Mouse (Mus musculus) kidney, adult 2 months (tissue): ENCODE measurements around the gene Wwox.

Experiments
- CTCF ChIP-seq: fragments of 200-500 bp; conservative IDR thresholded peaks from 2 replicates; pipeline ENCODE4 v1.5.1; 2011; ENCODE audit warnings: low read depth, mild to moderate bottlenecking, control low read depth, low read length, moderate library complexity, mixed read lengths; ENCODE audit not compliant: insufficient read depth, insufficient read length
- POLR2A ChIP-seq: fragments of 200-500 bp; IDR thresholded peaks from one replicate; pipeline ENCODE4 v1.6.1; 2011; ENCODE audit warnings: low read depth, low read length, control low read depth

DNA sequence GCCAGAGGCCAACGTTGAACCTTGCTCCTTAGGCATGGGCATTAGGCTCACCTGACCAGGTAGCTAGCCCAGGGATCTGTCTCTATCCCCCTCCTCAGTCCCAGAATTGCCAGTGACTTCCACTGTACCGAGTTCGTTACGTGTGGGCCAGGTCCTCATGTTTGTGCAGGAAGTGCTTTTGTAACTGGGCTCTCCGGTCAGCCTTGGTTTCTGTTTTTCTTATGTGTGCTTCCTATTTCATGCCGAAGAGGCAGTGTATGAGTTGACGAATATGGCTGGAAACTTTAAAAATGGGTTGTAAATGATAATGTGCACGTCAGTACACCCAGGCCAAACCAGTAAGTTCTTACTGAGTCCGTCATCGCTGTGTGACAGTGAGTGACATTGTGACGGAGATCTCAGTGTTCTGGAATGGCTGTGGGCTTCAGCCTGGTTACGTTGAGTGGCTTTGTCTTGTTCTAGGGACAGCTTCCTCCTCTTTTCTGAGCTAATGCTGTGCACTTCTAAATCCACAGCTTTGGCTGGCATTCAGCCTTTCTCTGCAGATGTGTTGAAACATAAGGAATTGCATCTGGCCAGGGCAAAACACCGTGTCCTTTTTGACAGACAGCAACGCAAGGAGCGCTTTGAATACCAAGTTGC lies 87.3 kb downstream of the Wwox start:
- no peak for TF ChIP-seq CTCF
- no peak for TF ChIP-seq POLR2A
